Mouse (Mus musculus): ENCODE results near the gene Spty2d1. TPM values are rescaled to one million over a fixed set of nuclear protein-coding genes. Genes with fewer than 3 reads are reported as not detected.
A peak's percentile ranks its signal among the peaks of the same experiment; 100 is the strongest.

Gene Spty2d1
- 1 to 10 TPM; 6.9 to 8.5 TPM for total RNA-seq (2021)
- 2.7 and 4.3 TPM in 2 replicates for polyA plus RNA-seq (2012; rRNA removed)
- long read RNA-seq, full-length matches to known transcripts: 2 of 2 reads
- long read RNA-seq, partial matches to known transcripts: 0 of 2 reads
- long read RNA-seq, other reads (novel, unspliced or antisense): 0 of 2 reads

GRCm38 (mm10) chr7:47008168-47008993, at the start of gene Spty2d1:
Gene Spty2d1, minus strand, starts transcription at chr7:47008411.
- under 1% methylated on average over 57 of the region's 57 CpGs for WGBS
- peak within 1 kb of the TSS; percentile 92 for H3K27ac ChIP-seq
- H3K9ac ChIP-seq (ENCODE audit: low read depth, low read length): peak within 1 kb of the TSS; percentile 80
- intact Hi-C loops (cut with DNase I): loop anchor here (5.0 kb wide), 2 partner anchors 86 to 211 kb away; partner anchors contain the start of genes Gtf2h1 and Hps5
- no peaks in the 10 kb centered on the region; the same call in 1 of the 2 replicates for H3K79me2 ChIP-seq (replicated peaks; ENCODE audit: control insufficient read depth, insufficient read depth, low read length)
- no peaks in the 10 kb centered on the region for H3K27me3 ChIP-seq (ENCODE audit: control insufficient read depth, insufficient read depth, low read length)
- peaks cover 4% of the 10 kb centered on the region for H3K36me3 ChIP-seq (ENCODE audit: control insufficient read depth, insufficient read depth, low read length)
- peak within 1 kb of the TSS; percentile 79 for H3K4me3 ChIP-seq
- DNase-seq: peak; percentile 99
- peaks cover 12% of the 10 kb centered on the region for H3K4me1 ChIP-seq (ENCODE audit: control insufficient read depth, insufficient read depth, low read length)
- TF ChIP-seq CTCF (IDR thresholded peaks at IDR 0.05) (no peak), EP300 (IDR thresholded peaks at IDR 0.05; ENCODE audit: insufficient read depth, low read depth, low read length) (peak; percentile 93), POLR2A (IDR thresholded peaks at IDR 0.05; ENCODE audit: insufficient read depth, low read depth, low read length) (peak; percentile 94)

GRCm38 (mm10) chr7:47056273-47056672, 48.1 kb upstream of the Spty2d1 start:
- Histone ChIP-seq H3K36me3 (ENCODE audit: control insufficient read depth, insufficient read depth, low read length) (no peaks in the 10 kb centered on the region; the same call in 1 of the 2 replicates), H3K27me3 (ENCODE audit: control insufficient read depth, insufficient read depth, low read length) (no peaks in the 10 kb centered on the region), H3K27ac (no peak overlapping the region), H3K4me1 (ENCODE audit: control insufficient read depth, insufficient read depth, low read length) (peaks cover 14% of the 10 kb centered on the region), H3K9ac (ENCODE audit: low read depth, low read length) (no peak overlapping the region), H3K79me2 (replicated peaks; ENCODE audit: control insufficient read depth, insufficient read depth, low read length) (no peaks in the 10 kb centered on the region), H3K4me3 (no peak overlapping the region)
- intact Hi-C loops (cut with DNase I): no loop called here
- TF ChIP-seq CTCF (IDR thresholded peaks at IDR 0.05) (no peak), POLR2A (IDR thresholded peaks at IDR 0.05; ENCODE audit: insufficient read depth, low read depth, low read length) (no peak), EP300 (IDR thresholded peaks at IDR 0.05; ENCODE audit: insufficient read depth, low read depth, low read length) (no peak)
- DNase-seq: no peak
- WGBS: 71% methylated on average over 4 of the region's 4 CpGs

- H3K4me1 ChIP-seq (ENCODE audit: control insufficient read depth, insufficient read depth, low read length): peaks cover 14% of the 10 kb centered on the region
- H3K4me3 ChIP-seq: no peak overlapping the region
- no peaks in the 10 kb centered on the region for H3K79me2 ChIP-seq (replicated peaks; ENCODE audit: control insufficient read depth, insufficient read depth, low read length)
- H3K36me3 ChIP-seq (ENCODE audit: control insufficient read depth, insufficient read depth, low read length): no peaks in the 10 kb centered on the region; the same call in 1 of the 2 replicates
- DNase-seq: peak in 1 of 2 experiments; percentile 52
- no peak overlapping the region for H3K27ac ChIP-seq
- no peaks in the 10 kb centered on the region for H3K27me3 ChIP-seq (ENCODE audit: control insufficient read depth, insufficient read depth, low read length)
- intact Hi-C loops (cut with DNase I): no loop called here
- TF ChIP-seq POLR2A (IDR thresholded peaks at IDR 0.05; ENCODE audit: insufficient read depth, low read depth, low read length) (no peak), EP300 (IDR thresholded peaks at IDR 0.05; ENCODE audit: insufficient read depth, low read depth, low read length) (no peak), CTCF (IDR thresholded peaks at IDR 0.05) (no peak)
- H3K9ac ChIP-seq (ENCODE audit: low read depth, low read length): no peak overlapping the region
- 50% methylated on average over 9 of the region's 9 CpGs for WGBS
Measured at GRCm38 (mm10) chr7:47055744-47056143, 47.5 kb upstream of the Spty2d1 start.

- Histone ChIP-seq H3K9ac (ENCODE audit: low read depth, low read length) (no peak overlapping the region), H3K27me3 (ENCODE audit: control insufficient read depth, insufficient read depth, low read length) (no peaks in the 10 kb centered on the region), H3K4me1 (ENCODE audit: control insufficient read depth, insufficient read depth, low read length) (peaks cover 14% of the 10 kb centered on the region), H3K27ac (peak overlapping the region; percentile 26), H3K4me3 (no peak overlapping the region), H3K79me2 (replicated peaks; ENCODE audit: control insufficient read depth, insufficient read depth, low read length) (no peaks in the 10 kb centered on the region), H3K36me3 (ENCODE audit: control insufficient read depth, insufficient read depth, low read length) (no peaks in the 10 kb centered on the region; the same call in 1 of the 2 replicates)
- DNase-seq: peak; percentile 60 to 77
- TF ChIP-seq EP300 (IDR thresholded peaks at IDR 0.05; ENCODE audit: insufficient read depth, low read depth, low read length) (peak; percentile 17; the same call in 1 of the 2 replicates), CTCF (IDR thresholded peaks at IDR 0.05) (no peak), POLR2A (IDR thresholded peaks at IDR 0.05; ENCODE audit: insufficient read depth, low read depth, low read length) (no peak)
- intact Hi-C loops (cut with DNase I): no loop called here
- WGBS: 66% methylated on average over 2 of the region's 2 CpGs
Measured at GRCm38 (mm10) chr7:47054666-47055065, 46.5 kb upstream of the Spty2d1 start.

- TF ChIP-seq EP300 (IDR thresholded peaks at IDR 0.05; ENCODE audit: insufficient read depth, low read depth, low read length) (no peak), CTCF (IDR thresholded peaks at IDR 0.05) (no peak), POLR2A (IDR thresholded peaks at IDR 0.05; ENCODE audit: insufficient read depth, low read depth, low read length) (no peak)
- H3K27ac ChIP-seq: peak overlapping the region; percentile 99
- 67% methylated on average over 15 of the region's 15 CpGs for WGBS
- peaks cover 14% of the 10 kb centered on the region for H3K4me1 ChIP-seq (ENCODE audit: control insufficient read depth, insufficient read depth, low read length)
- no peak overlapping the region for H3K9ac ChIP-seq (ENCODE audit: low read depth, low read length)
- intact Hi-C loops (cut with DNase I): loop anchor here (2.0 kb wide), 1 partner anchor 30 kb away; no protein-coding TSS in a partner anchor
- H3K36me3 ChIP-seq (ENCODE audit: control insufficient read depth, insufficient read depth, low read length): no peaks in the 10 kb centered on the region; the same call in 1 of the 2 replicates
- H3K27me3 ChIP-seq (ENCODE audit: control insufficient read depth, insufficient read depth, low read length): no peaks in the 10 kb centered on the region
- H3K79me2 ChIP-seq (replicated peaks; ENCODE audit: control insufficient read depth, insufficient read depth, low read length): no peaks in the 10 kb centered on the region
- no peak overlapping the region for H3K4me3 ChIP-seq
- DNase-seq: peak; percentile 56 to 58
Measured at GRCm38 (mm10) chr7:47053287-47053686, 45.1 kb upstream of the Spty2d1 start.

All from heart, adult 2 months (tissue).